Mouse (Mus musculus) frontal cortex, postnatal 36 days (tissue): ENCODE results near the gene Pgpep1l.
"Not testable (repeated sequence)": the region's sequence is repeated elsewhere in the genome, so short reads cannot be mapped to it uniquely, and the experiment has no call there.

Experiments used
- DNase-seq, 2 experiments: peaks; one replicate each; pipeline ENCODE4 v3.0.0; 2022; ENCODE audit warnings: low spot score in 2 of 2

Pgpep1l gene

GRCm38 (mm10) chr7:68264028-68264453 lies at the start of gene Pgpep1l:
TSS of gene Pgpep1l (minus strand) at chr7:68264233.
- DNase-seq, result peak; percentile 11 to 33

GRCm38 (mm10) chr7:68313038-68313782 lies 49.2 kb upstream of the Pgpep1l start:
- no peak for DNase-seq

- peak in 1 of 2 experiments; percentile 25 for DNase-seq
Observed at GRCm38 (mm10) chr7:68312395-68312794, 48.4 kb upstream of the Pgpep1l start.

- no peak for DNase-seq
Observed at GRCm38 (mm10) chr7:68311469-68311868, 47.4 kb upstream of the Pgpep1l start.

GRCm38 (mm10) chr7:68306756-68307155 lies 42.7 kb upstream of the Pgpep1l start:
- DNase-seq, result no peak

GRCm38 (mm10) chr7:68305781-68306575 lies 41.9 kb upstream of the Pgpep1l start:
- DNase-seq, result no peak

- no peak for DNase-seq
Observed at GRCm38 (mm10) chr7:68303685-68304084, 39.7 kb upstream of the Pgpep1l start.

GRCm38 (mm10) chr7:68302586-68303433 lies 38.8 kb upstream of the Pgpep1l start:
- peak; percentile 68 for DNase-seq

GRCm38 (mm10) chr7:68301160-68301559 lies 37.1 kb upstream of the Pgpep1l start:
- no peak for DNase-seq

- peak in 1 of 2 experiments; percentile 32 for DNase-seq
Observed at GRCm38 (mm10) chr7:68298381-68299076, 34.5 kb upstream of the Pgpep1l start.

- no peak for DNase-seq
Observed at GRCm38 (mm10) chr7:68296487-68296886, 32.5 kb upstream of the Pgpep1l start.

- DNase-seq, result no peak
Observed at GRCm38 (mm10) chr7:68293997-68294789, 30.2 kb upstream of the Pgpep1l start.

- no peak for DNase-seq
Observed at GRCm38 (mm10) chr7:68291603-68292002, 27.6 kb upstream of the Pgpep1l start.

- DNase-seq, result no peak
Observed at GRCm38 (mm10) chr7:68289081-68289480, 25.0 kb upstream of the Pgpep1l start.

- not testable (repeated sequence) for DNase-seq
Observed at GRCm38 (mm10) chr7:68288000-68288399, 24.0 kb upstream of the Pgpep1l start.

GRCm38 (mm10) chr7:68287582-68287981 lies 23.5 kb upstream of the Pgpep1l start:
- DNase-seq, result no peak

- DNase-seq, result no peak
Observed at GRCm38 (mm10) chr7:68286526-68287481, 22.8 kb upstream of the Pgpep1l start.

- no peak for DNase-seq
Observed at GRCm38 (mm10) chr7:68285851-68286298, 21.8 kb upstream of the Pgpep1l start.

GRCm38 (mm10) chr7:68283776-68284175 lies 19.7 kb upstream of the Pgpep1l start:
- DNase-seq, result no peak
